Mouse (Mus musculus): ENCODE measurements around the gene Ces2a. TPM values are rescaled to one million over a fixed set of nuclear protein-coding genes. Genes with fewer than 3 reads are reported as not detected.

The Ces2a gene
- total RNA-seq (2021): not detected
- long read RNA-seq, experiment 1: 0 reads
- long read RNA-seq, experiment 2: 0 reads

GRCm38 (mm10) chr8:104733753-104734152 lies at the start of gene Ces2a:
Gene Ces2a (plus strand): TSS chr8:104734003.
- DNase-seq (ENCODE audit: low spot score in 2 of 2): no peak
- intact Hi-C loops (cut with DNase I): no loop called here

- intact Hi-C loops (cut with DNase I): no loop called here
Observed at GRCm38 (mm10) chr8:104688433-104688832, 45.4 kb upstream of the Ces2a start.

DNA sequence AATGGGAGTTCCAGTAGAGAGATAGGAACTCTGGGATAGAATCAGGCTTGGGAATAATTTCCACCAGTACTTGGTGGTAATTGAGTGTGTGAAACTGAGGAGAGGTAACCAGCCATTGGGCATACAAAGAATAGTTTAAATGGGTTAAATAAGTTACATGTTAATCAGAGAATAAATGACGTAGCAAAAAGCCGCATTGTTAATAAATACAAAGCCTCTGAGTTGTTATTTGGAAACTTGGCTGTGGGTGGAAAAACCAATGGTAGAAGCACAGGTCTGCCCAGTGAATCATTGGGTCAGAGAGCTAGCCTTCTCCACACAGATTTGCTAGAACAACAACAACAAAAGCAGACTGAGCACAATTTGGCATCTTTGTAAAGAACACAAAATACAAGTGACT lies 35.2 kb upstream of the Ces2a start:
- intact Hi-C loops (cut with DNase I): no loop called here
- DNase-seq (ENCODE audit: low spot score in 2 of 2): no peak

More at GRCm38 (mm10) chr8:104688433-104688832, 45.4 kb upstream of the Ces2a start:
- DNase-seq (ENCODE audit: low spot score in 2 of 2): no peak

DNA sequence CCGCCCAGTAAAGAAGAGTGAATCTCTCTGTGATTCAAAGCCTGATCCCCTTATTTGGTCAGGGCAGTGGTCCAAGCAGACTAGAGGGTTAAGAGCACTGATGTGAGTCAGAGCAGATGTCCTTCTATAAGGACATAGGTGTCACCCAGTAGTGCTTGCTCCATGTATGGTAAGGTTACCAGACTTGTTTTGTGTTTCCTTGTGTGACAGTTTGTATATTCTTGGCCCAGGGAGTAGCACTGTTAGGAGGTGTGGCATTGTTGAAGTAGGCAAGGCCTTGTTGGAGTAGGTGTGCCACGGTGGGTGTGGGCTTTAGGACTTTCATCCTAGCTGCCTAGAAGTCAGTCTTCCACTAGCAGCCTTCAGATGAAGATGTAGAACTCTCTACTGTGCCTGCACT lies 31.9 kb upstream of the Ces2a start:
- DNase-seq (ENCODE audit: low spot score in 2 of 2): no peak
- intact Hi-C loops (cut with DNase I): no loop called here

- DNase-seq (ENCODE audit: low spot score in 2 of 2): no peak
- intact Hi-C loops (cut with DNase I): no loop called here
Observed at GRCm38 (mm10) chr8:104721166-104721565, 12.6 kb upstream of the Ces2a start.

- intact Hi-C loops (cut with DNase I): no loop called here
- no peak for DNase-seq (ENCODE audit: low spot score in 2 of 2)
Observed at GRCm38 (mm10) chr8:104731451-104731850, 2.4 kb upstream of the Ces2a start.

- intact Hi-C loops (cut with DNase I): no loop called here
- no peak for DNase-seq (ENCODE audit: low spot score in 2 of 2)
Observed at GRCm38 (mm10) chr8:104731969-104732368, 1.8 kb upstream of the Ces2a start.

DNA sequence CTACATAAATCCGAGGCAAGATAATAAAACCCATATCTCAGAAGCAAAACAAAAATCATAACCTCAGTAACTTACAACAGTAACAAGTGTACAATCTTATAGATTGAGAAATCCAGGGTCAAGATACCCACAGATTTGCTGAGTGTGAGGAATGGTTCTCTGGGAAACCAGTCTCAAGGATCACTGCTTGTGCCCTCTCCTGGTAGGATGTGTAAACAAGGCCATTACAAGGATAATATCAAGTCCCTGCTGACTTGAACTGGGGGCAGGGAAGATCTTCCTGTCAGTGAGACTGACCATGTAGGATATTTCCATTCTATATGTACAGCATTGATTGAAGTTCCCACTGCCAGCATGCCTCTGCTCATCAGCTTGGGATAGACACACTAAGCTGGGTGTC lies 8.2 kb downstream of the Ces2a start:
- DNase-seq (ENCODE audit: low spot score in 2 of 2): no peak
- intact Hi-C loops (cut with DNase I): no loop called here

DNA sequence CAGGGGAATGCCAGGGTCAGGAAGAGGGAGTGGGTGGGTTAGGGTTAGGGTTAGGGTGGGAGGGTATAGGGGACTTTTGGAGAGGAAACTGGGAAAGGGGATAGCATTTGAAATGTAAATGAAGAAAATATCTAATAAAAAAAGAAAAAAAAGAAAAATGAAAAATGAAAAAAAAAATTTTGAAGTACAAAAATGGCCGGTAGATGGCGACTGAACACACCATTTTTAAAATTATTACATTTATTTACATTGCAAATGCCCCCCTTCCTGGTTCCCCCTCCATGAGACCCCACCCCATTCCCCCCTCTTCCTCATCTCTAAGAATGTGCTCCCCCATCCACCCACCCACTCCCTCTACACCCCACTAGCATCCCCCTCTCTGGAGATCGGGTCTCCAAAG lies 9.6 kb downstream of the Ces2a start:
- DNase-seq (ENCODE audit: low spot score in 2 of 2): no peak
- intact Hi-C loops (cut with DNase I): no loop called here

GRCm38 (mm10) chr8:104752818-104753217 lies 19.0 kb downstream of the Ces2a start:
- intact Hi-C loops (cut with DNase I): no loop called here
- no peak for DNase-seq (ENCODE audit: low spot score in 2 of 2)

DNA sequence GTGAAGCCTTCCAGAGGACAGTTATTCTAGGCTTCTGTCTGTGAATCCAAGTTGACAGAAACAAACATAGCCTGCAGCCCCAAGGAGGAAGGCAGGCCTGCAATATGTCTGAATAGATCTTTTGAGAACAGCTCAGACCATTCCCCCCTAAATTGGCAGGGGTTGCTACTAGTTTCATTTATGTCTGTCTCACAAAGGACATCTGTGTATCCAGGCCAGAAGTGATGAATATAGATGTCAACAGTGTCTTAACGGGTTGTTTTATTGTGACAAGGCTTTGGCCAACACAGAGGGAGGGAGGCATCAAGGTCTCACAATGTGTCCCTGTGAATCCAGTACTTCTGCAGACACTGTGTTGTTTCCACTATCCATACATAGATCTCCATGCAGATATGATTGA lies 23.8 kb downstream of the Ces2a start:
- intact Hi-C loops (cut with DNase I): no loop called here
- DNase-seq (ENCODE audit: low spot score in 2 of 2): peak in 1 of 2 experiments; percentile 12

GRCm38 (mm10) chr8:104758209-104758608 lies 24.4 kb downstream of the Ces2a start:
- intact Hi-C loops (cut with DNase I): no loop called here

GRCm38 (mm10) chr8:104761126-104761525 lies 27.3 kb downstream of the Ces2a start:
- intact Hi-C loops (cut with DNase I): no loop called here
- no peak for DNase-seq (ENCODE audit: low spot score in 2 of 2)

More at GRCm38 (mm10) chr8:104758209-104758608, 24.4 kb downstream of the Ces2a start:
- peak; percentile 7 to 35 for DNase-seq (ENCODE audit: low spot score in 2 of 2)

DNA sequence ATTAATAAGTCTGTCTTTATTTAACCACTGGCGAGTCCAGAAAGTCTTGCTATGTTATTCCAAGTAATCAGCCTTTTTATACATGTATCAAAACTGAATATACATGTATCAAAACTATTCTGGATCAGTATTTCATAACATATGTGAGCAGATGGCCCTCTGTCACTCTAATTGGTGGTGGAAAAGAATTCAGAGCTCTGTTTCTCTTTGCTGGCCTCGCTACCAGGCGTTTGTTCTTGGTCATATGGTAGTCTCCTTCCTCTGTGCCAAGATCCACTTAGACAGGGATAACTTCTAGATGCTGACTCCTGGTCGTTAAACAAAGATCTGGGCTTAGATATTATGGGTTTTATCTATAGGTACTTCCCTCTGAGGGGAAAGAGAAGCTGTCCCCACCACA lies 32.7 kb downstream of the Ces2a start:
- intact Hi-C loops (cut with DNase I): no loop called here
- no peak for DNase-seq (ENCODE audit: low spot score in 2 of 2)

GRCm38 (mm10) chr8:104770365-104770764 lies 36.6 kb downstream of the Ces2a start:
- DNase-seq (ENCODE audit: low spot score in 2 of 2): no peak
- intact Hi-C loops (cut with DNase I): no loop called here

DNA sequence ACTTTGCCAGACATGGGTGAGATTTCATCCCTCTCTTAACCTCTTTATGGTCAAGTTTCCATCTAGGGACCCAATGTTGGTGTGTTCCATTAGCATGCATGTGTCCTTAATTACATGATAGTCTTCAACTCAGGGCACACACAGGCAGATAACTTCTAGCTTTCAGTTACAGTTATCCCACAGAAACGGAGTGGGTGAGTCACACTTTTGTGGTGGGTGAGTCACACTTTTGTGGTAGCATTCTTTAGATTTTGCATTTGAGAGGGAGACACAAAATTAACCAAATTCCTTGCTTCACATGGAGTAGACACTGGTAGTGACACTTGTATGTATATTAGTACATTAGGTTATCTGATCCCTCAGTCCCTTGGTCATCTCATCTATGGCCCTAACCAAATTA lies 53.2 kb downstream of the Ces2a start:
- intact Hi-C loops (cut with DNase I): no loop called here
- peak; percentile 5 to 9 for DNase-seq (ENCODE audit: low spot score in 2 of 2)

GRCm38 (mm10) chr8:104788929-104789328 lies 55.1 kb downstream of the Ces2a start:
- intact Hi-C loops (cut with DNase I): no loop called here
- DNase-seq (ENCODE audit: low spot score in 2 of 2): no peak

DNA sequence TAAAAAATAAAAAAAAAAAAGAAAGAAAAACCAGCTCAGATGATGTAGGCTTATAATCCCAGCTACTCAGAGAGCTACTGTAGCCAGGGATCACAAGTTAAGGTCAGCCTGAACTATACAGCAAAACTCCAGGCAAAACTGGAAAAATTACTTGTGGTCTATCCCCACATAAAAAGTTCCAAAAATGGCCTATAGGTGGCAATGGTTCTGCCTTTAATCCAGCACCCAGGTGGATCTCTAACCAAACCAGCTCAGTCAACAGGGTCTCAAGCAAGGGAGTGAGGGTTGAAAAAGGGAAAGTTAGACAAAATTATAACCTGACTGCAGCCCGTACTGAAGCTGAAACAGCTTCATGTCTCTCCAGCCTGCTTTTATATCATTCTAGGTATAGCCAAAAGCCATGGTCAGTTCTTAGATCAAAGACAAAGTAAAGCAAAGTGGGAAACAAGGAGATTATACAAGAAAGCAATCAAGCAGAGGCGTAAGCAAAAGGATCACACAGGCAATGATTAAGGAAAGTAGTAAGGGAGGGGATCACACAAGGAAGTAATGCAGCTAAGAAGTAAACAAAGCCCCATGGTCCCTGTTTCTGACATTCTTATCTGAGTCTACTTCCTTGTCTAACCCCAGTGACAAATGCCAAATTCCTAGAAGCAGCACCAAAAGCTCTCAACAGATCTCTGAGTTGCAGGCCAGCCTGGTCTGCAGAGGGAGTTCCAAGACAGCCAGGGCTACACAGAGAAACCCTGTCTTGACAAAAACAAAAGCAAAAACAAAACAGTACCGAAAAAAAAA lies 56.3 kb downstream of the Ces2a start:
- intact Hi-C loops (cut with DNase I): no loop called here
- peak; percentile 15 to 34 for DNase-seq (ENCODE audit: low spot score in 2 of 2)

All from left cerebral cortex, postnatal 14 days (tissue).